Mouse (Mus musculus): Measurements from ENCODE around the gene Cdkn2a. TPM values are rescaled to one million over a fixed set of nuclear protein-coding genes. Genes with fewer than 3 reads are reported as not detected.

The Cdkn2a gene
- polyA plus RNA-seq, 1 experiment from 2014 or later, result not detected

GRCm38 (mm10) chr4:89276669-89277219 lies 17.7 kb downstream of the Cdkn2a start:
- Histone ChIP-seq H3K9ac (no peak overlapping the region), H3K4me3 (no peak overlapping the region), H3K36me3 (no peaks in the 10 kb centered on the region), H3K4me1 (replicated peaks) (peaks cover 13% of the 10 kb centered on the region), H3K9me3 (replicated peaks) (no peaks in the 10 kb centered on the region), H3K27ac (no peak overlapping the region), H3K27me3 (peaks cover 98% of the 10 kb centered on the region), H3K4me2 (no peak overlapping the region)
- ATAC-seq (replicated peaks; ENCODE audit: insufficient number of reproducible peaks, insufficient read depth, low FRiP score, low read depth), result no peak
- under 1% methylated on average over 37 of the region's 37 CpGs for WGBS

- WGBS, result 2% methylated on average over 25 of the region's 25 CpGs
- Histone ChIP-seq H3K4me1 (replicated peaks) (peaks cover 13% of the 10 kb centered on the region; the same call in 1 of the 2 replicates), H3K27me3 (peaks cover 96% of the 10 kb centered on the region), H3K4me2 (no peak overlapping the region), H3K9ac (no peak overlapping the region), H3K36me3 (no peaks in the 10 kb centered on the region), H3K27ac (no peak overlapping the region), H3K4me3 (no peak overlapping the region), H3K9me3 (replicated peaks) (no peaks in the 10 kb centered on the region)
- ATAC-seq (replicated peaks; ENCODE audit: insufficient number of reproducible peaks, insufficient read depth, low FRiP score, low read depth), result no peak
Observed at GRCm38 (mm10) chr4:89275811-89276584, 18.5 kb downstream of the Cdkn2a start.

GRCm38 (mm10) chr4:89274829-89275548 lies 19.5 kb downstream of the Cdkn2a start:
- H3K9ac ChIP-seq, result no peak overlapping the region
- H3K27ac ChIP-seq, result no peak overlapping the region
- peaks cover 96% of the 10 kb centered on the region for H3K27me3 ChIP-seq
- no peak overlapping the region for H3K4me2 ChIP-seq
- WGBS, result 1% methylated on average over 24 of the region's 24 CpGs
- no peaks in the 10 kb centered on the region for H3K9me3 ChIP-seq (replicated peaks)
- no peak for ATAC-seq (replicated peaks; ENCODE audit: insufficient number of reproducible peaks, insufficient read depth, low FRiP score, low read depth)
- peaks cover 13% of the 10 kb centered on the region; the same call in 1 of the 2 replicates for H3K4me1 ChIP-seq (replicated peaks)
- no peaks in the 10 kb centered on the region for H3K36me3 ChIP-seq
- no peak overlapping the region for H3K4me3 ChIP-seq

- H3K4me3 ChIP-seq, result no peak overlapping the region
- H3K27me3 ChIP-seq, result peaks cover 92% of the 10 kb centered on the region
- H3K9ac ChIP-seq, result no peak overlapping the region
- ATAC-seq (replicated peaks; ENCODE audit: insufficient number of reproducible peaks, insufficient read depth, low FRiP score, low read depth), result no peak
- no peak overlapping the region for H3K27ac ChIP-seq
- H3K4me1 ChIP-seq (replicated peaks), result peaks cover 13% of the 10 kb centered on the region; the same call in 1 of the 2 replicates
- H3K4me2 ChIP-seq, result no peak overlapping the region
- whole genome bisulfite sequencing, result 2% methylated on average over 14 of the region's 14 CpGs
- no peaks in the 10 kb centered on the region for H3K36me3 ChIP-seq
- no peaks in the 10 kb centered on the region for H3K9me3 ChIP-seq (replicated peaks)
Observed at GRCm38 (mm10) chr4:89274006-89274405, 20.4 kb downstream of the Cdkn2a start.

GRCm38 (mm10) chr4:89273585-89273984 lies 20.9 kb downstream of the Cdkn2a start:
- ATAC-seq (replicated peaks; ENCODE audit: insufficient number of reproducible peaks, insufficient read depth, low FRiP score, low read depth), result no peak
- WGBS, result 2% methylated on average over 9 of the region's 9 CpGs

GRCm38 (mm10) chr4:89272961-89273540 lies 21.4 kb downstream of the Cdkn2a start:
- Histone ChIP-seq H3K9ac (no peak overlapping the region), H3K4me3 (no peak overlapping the region), H3K27me3 (peaks cover 82% of the 10 kb centered on the region), H3K4me2 (no peak overlapping the region), H3K4me1 (replicated peaks) (peaks cover 13% of the 10 kb centered on the region; the same call in 1 of the 2 replicates), H3K36me3 (no peaks in the 10 kb centered on the region), H3K27ac (no peak overlapping the region), H3K9me3 (replicated peaks) (no peaks in the 10 kb centered on the region)
- ATAC-seq (replicated peaks; ENCODE audit: insufficient number of reproducible peaks, insufficient read depth, low FRiP score, low read depth), result no peak
- WGBS, result 2% methylated on average over 20 of the region's 20 CpGs

More at GRCm38 (mm10) chr4:89273585-89273984, 20.9 kb downstream of the Cdkn2a start:
- Histone ChIP-seq H3K9ac (no peak overlapping the region), H3K36me3 (no peaks in the 10 kb centered on the region), H3K4me3 (no peak overlapping the region), H3K27ac (no peak overlapping the region), H3K4me2 (no peak overlapping the region), H3K9me3 (replicated peaks) (no peaks in the 10 kb centered on the region), H3K4me1 (replicated peaks) (peaks cover 13% of the 10 kb centered on the region; the same call in 1 of the 2 replicates), H3K27me3 (peaks cover 87% of the 10 kb centered on the region)

- no peak for ATAC-seq (replicated peaks; ENCODE audit: insufficient number of reproducible peaks, insufficient read depth, low FRiP score, low read depth)
- 5% methylated on average over 18 of the region's 18 CpGs for WGBS
- Histone ChIP-seq H3K4me2 (no peak overlapping the region), H3K36me3 (no peaks in the 10 kb centered on the region), H3K9ac (no peak overlapping the region), H3K4me3 (no peak overlapping the region), H3K27me3 (peaks cover 77% of the 10 kb centered on the region), H3K4me1 (replicated peaks) (peaks cover 13% of the 10 kb centered on the region; the same call in 1 of the 2 replicates), H3K9me3 (replicated peaks) (no peaks in the 10 kb centered on the region), H3K27ac (no peak overlapping the region)
Observed at GRCm38 (mm10) chr4:89272101-89272718, 22.2 kb downstream of the Cdkn2a start.

- Histone ChIP-seq H3K4me2 (no peak overlapping the region), H3K9ac (no peak overlapping the region), H3K27me3 (no peaks in the 10 kb centered on the region), H3K36me3 (no peaks in the 10 kb centered on the region), H3K27ac (no peak overlapping the region), H3K9me3 (replicated peaks) (no peaks in the 10 kb centered on the region), H3K4me3 (no peak overlapping the region), H3K4me1 (replicated peaks) (no peaks in the 10 kb centered on the region)
- no peak for ATAC-seq (replicated peaks; ENCODE audit: insufficient number of reproducible peaks, insufficient read depth, low FRiP score, low read depth)
- WGBS, result 52% methylated on average over 1 of the region's 1 CpGs
Observed at GRCm38 (mm10) chr4:89257768-89258167, 36.7 kb downstream of the Cdkn2a start.

GRCm38 (mm10) chr4:89234446-89234845 lies 60.0 kb downstream of the Cdkn2a start:
- H3K4me1 ChIP-seq (replicated peaks), result no peaks in the 10 kb centered on the region

More at GRCm38 (mm10) chr4:89234446-89234845, 60.0 kb downstream of the Cdkn2a start:
- Histone ChIP-seq H3K27ac (no peak overlapping the region), H3K27me3 (no peaks in the 10 kb centered on the region), H3K4me3 (no peak overlapping the region), H3K9ac (no peak overlapping the region), H3K9me3 (replicated peaks) (no peaks in the 10 kb centered on the region), H3K36me3 (no peaks in the 10 kb centered on the region), H3K4me2 (no peak overlapping the region)
- no peak for ATAC-seq (replicated peaks; ENCODE audit: insufficient number of reproducible peaks, insufficient read depth, low FRiP score, low read depth)
- 81% methylated on average over 8 of the region's 8 CpGs for WGBS

Measured in heart, embryonic 15.5 days (tissue).